Mouse (Mus musculus) limb, embryonic 10.5 days (tissue): ENCODE data around the gene Nrm. TPM values are rescaled to one million over a fixed set of nuclear protein-coding genes. Genes with fewer than 3 reads are reported as not detected.

Experiments
- DNase-seq: peaks from one replicate; pipeline ENCODE4 v3.0.0-alpha.2; 2017; ENCODE audit warnings: low spot score
- H3K27ac ChIP-seq: fragments of 300-500 bp; sonication (generic); 2 replicates; pipeline ENCODE4 v1.5.1; 2016; ENCODE audit warnings: mild to moderate bottlenecking
- H3K27me3 ChIP-seq: fragments of 300-500 bp; sonication (generic); 2 replicates; pipeline ENCODE4 v1.6.1; 2016; ENCODE audit warnings: low read depth, mild to moderate bottlenecking; ENCODE audit not compliant: poor library complexity, severe bottlenecking
- H3K36me3 ChIP-seq: fragments of 300-500 bp; sonication (generic); 2 replicates; pipeline ENCODE4 v1.6.1; 2016; ENCODE audit warnings: mild to moderate bottlenecking, moderate library complexity
- H3K4me1 ChIP-seq: fragments of 300-500 bp; sonication (generic); 2 replicates; pipeline ENCODE4 v1.6.1; 2016
- H3K4me3 ChIP-seq: fragments of 300-500 bp; sonication (generic); 2 replicates; pipeline ENCODE4 v1.5.1; 2016; ENCODE audit warnings: mild to moderate bottlenecking, moderate library complexity
- H3K9me3 ChIP-seq: fragments of 300-500 bp; sonication (generic); replicated peaks from 2 replicates; pipeline ENCODE4 v1.6.1; 2016; ENCODE audit warnings: mild to moderate bottlenecking
- WGBS: fragments of 180-500 bp; shearing (Covaris S2); methylation state at CpG from one replicate; pipeline ENCODE4 v1.1.7; 2016; 5-methylcytosine and 5-hydroxymethylcytosine counted together
- microRNA-seq: library from miRNA; unstranded; fragments of <30 nt; microRNA quantifications from one replicate; pipeline ENCODE4, GENCODE M21; 2017
- polyA plus RNA-seq: library from polyadenylated mRNA; unstranded; fragments of >200 nt; fragmentation: Nextera tagmentation; extraction: Ambion mirVana; gene quantifications from 2 replicates; pipeline ENCODE4 v1.2.1, GENCODE M21; 2016

Nrm gene
- polyA plus RNA-seq, 1 experiment from 2014 or later = 67.1 TPM

DNA sequence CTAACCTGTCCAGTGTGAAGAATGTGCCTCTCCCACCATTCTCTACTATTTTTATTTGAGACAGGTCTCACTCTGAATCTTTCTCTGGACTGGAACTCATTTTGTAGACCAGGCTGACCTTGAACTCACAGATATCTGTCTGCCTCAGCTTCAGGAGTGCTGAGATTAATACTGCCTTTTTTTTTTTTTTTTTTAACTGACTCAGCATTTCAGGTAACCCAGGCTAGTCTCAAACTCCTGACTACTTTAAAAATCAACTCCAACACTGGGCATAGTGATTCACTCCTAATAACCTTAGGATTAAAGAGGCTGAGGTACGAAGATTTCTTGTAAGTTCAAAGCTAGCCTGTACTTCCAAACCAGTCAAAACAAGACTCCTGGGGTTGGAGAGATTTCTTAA, 44.5 kb downstream of the Nrm start:
- H3K4me3 ChIP-seq = no peak overlapping the region
- peaks cover 16% of the 10 kb centered on the region for H3K4me1 ChIP-seq
- peaks cover 83% of the 10 kb centered on the region for H3K36me3 ChIP-seq
- DNase-seq = no peak
- no peaks in the 10 kb centered on the region for H3K9me3 ChIP-seq
- no peaks in the 10 kb centered on the region for H3K27me3 ChIP-seq
- H3K27ac ChIP-seq = no peak overlapping the region
- WGBS = 98% methylated on average over 1 of the region's 1 CpGs

DNA sequence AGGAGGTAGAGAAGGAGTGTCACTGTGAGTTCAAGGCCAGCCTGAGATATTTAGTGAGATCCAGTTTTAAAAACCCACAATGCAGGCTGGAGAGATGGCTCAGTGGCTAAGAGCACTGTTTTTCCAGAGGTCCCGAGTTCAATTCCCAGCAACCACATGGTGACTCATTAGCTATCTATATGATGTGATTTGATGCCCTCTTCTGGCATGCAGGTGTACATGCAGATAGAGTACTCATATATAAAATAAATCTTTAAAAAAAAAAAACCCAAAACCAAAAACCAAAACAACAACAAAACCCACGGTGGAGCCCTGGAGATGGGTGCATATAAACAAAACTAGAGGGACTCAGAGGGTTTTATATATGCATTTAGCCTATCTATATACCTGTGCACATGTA, 46.5 kb downstream of the Nrm start:
- Histone ChIP-seq H3K27me3 (no peaks in the 10 kb centered on the region), H3K9me3 (no peaks in the 10 kb centered on the region), H3K4me3 (no peak overlapping the region), H3K36me3 (peaks cover 82% of the 10 kb centered on the region), H3K4me1 (peaks cover 16% of the 10 kb centered on the region), H3K27ac (no peak overlapping the region)
- DNase-seq = no peak
- WGBS = 83% methylated on average over 2 of the region's 2 CpGs

DNA sequence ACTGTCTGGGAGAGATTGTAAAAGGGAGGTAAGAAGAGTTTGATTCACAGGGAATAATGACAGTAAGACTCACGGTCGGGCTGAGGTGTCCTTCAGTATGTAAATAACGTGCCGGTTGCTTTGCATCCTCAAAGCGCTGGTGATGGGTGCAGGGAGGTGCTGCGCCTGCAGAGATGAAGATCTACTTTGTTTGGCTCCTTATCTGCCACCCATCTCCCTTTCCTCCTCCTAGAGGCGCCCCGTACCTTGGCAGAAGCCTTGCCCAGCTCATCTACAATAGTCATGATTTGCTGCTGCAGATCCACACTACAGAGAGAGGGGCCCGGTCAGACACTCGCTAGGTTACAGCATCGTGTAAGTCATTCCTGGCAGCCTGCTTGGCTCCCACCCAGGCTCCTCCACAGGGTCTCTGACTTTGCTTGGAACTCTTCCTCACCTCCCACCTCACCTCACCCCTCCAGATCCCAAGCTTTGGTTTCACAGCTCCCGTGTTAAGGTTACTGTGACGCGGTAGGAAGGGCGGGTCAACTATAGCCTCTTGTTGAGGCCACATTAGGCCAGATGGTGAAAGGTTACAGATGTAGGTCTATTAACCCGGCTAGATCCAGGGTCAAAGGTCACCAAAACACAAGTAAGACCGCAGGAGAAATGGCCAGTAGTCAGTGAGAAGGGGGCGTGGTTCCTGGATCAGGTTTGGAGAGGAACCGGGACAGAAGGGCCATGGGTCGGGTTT, 48.2 kb downstream of the Nrm start:
- WGBS = 29% methylated on average over 20 of the region's 20 CpGs
- Histone ChIP-seq H3K9me3 (no peaks in the 10 kb centered on the region), H3K4me1 (peaks cover 16% of the 10 kb centered on the region), H3K4me3 (peak overlapping the region; percentile 81), H3K36me3 (peaks cover 82% of the 10 kb centered on the region), H3K27ac (peak overlapping the region; percentile 91), H3K27me3 (no peaks in the 10 kb centered on the region)
- DNase-seq = no peak

DNA sequence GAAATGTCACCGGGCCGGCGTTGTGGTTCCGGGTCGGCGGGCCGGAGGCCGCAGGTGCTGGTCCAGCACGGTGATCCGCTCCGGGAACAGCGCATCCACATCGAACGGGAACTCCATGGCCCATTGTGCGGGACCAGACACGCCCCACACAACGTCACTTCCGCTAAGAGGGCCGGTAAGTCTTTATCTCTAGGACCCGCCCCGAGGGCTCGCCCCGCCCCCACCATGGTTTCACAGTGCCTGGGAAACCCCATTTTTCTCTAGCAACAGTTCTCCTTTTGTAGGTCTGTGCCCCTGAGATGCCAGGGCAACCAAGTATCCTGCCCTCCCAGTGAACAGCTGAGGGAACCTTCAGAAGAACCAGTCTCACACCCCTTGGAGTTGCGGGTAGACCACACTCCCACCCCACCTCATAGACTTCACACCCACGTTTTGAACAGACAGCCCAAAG, 48.8 kb downstream of the Nrm start, which contains the start of gene Atat1:
Gene Atat1 (minus strand): TSS at position 157 of the 451 bp plus-strand sequence.
- WGBS = 5% methylated on average over 25 of the region's 25 CpGs

DNA sequence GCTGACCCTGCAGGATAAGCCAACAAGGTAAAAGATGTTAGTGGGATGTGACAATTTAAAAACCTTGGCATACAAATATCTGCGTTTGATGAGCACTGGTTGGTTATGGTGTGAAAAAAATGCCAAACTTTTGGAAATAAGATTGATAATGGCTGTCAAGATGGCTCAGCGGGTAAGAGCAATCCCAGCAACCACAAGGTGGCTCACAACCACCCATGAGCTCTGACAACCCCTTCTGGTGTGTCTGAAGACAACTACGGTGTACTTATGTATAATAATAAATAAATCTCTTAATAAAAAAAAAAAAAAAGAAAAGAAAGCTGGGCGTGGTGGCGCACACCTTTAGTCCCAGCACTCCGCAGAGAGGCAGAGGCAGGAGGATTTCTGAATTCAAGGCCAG, 53.9 kb downstream of the Nrm start:
- no peaks in the 10 kb centered on the region for H3K9me3 ChIP-seq
- H3K4me1 ChIP-seq = peaks cover 16% of the 10 kb centered on the region
- H3K27ac ChIP-seq = no peak overlapping the region
- DNase-seq = no peak
- 87% methylated on average over 6 of the region's 6 CpGs for WGBS
- no peaks in the 10 kb centered on the region for H3K27me3 ChIP-seq
- peak overlapping the region; percentile 79 for H3K4me3 ChIP-seq
- peaks cover 54% of the 10 kb centered on the region for H3K36me3 ChIP-seq

More for the DNA sequence above, 48.8 kb downstream of the Nrm start, which contains the start of gene Atat1:
- Histone ChIP-seq H3K27ac (peak within 1 kb of the TSS; percentile 91), H3K4me1 (peaks cover 16% of the 10 kb centered on the region), H3K9me3 (no peaks in the 10 kb centered on the region), H3K27me3 (no peaks in the 10 kb centered on the region), H3K4me3 (peak within 1 kb of the TSS; percentile 81), H3K36me3 (peaks cover 79% of the 10 kb centered on the region)
- peak; percentile 98 for DNase-seq

Small RNAs within 50 kb of the gene (microRNA-seq; reads per million reads assigned to microRNA genes)
- 0.88 reads per million for gene Gm28033

Other genes with a start within 250 kb of the Nrm start
- gene Gm9573, start 234.7 kb upstream of the Nrm start, polyA plus RNA-seq = not detected in 2 replicates
- gene Mucl3, start 217.6 kb upstream of the Nrm start, polyA plus RNA-seq = 0.08 and 0.24 TPM in 2 replicates
- 21.1 and 21.5 TPM in 2 replicates for gene Vars2, start 193.7 kb upstream of the Nrm start, polyA plus RNA-seq
- 67.0 and 72.4 TPM in 2 replicates for gene Gtf2h4, start 187.6 kb upstream of the Nrm start, polyA plus RNA-seq
- gene Ddr1, start 156.7 kb upstream of the Nrm start, polyA plus RNA-seq = 18.3 and 21.9 TPM in 2 replicates
- 4.5 and 5.5 TPM in 2 replicates for gene Ier3, start 39.6 kb upstream of the Nrm start, polyA plus RNA-seq
- 43.0 and 49.7 TPM in 2 replicates for gene Flot1, start 38.1 kb upstream of the Nrm start, polyA plus RNA-seq
- 1,509 and 1,575 TPM in 2 replicates for gene Tubb5, start 23.0 kb upstream of the Nrm start, polyA plus RNA-seq
- gene Mdc1, start 19.8 kb upstream of the Nrm start, polyA plus RNA-seq = 23.2 and 27.3 TPM in 2 replicates
- 21.4 and 22.1 TPM in 2 replicates for gene Ppp1r18, start 4.3 kb downstream of the Nrm start, polyA plus RNA-seq
- 58.4 and 62.4 TPM in 2 replicates for gene Dhx16, start 18.5 kb downstream of the Nrm start, polyA plus RNA-seq
- gene 2310061I04Rik, start 36.1 kb downstream of the Nrm start, polyA plus RNA-seq = 23.2 and 27.6 TPM in 2 replicates
- gene Atat1, start 48.8 kb downstream of the Nrm start, polyA plus RNA-seq = 104 and 131 TPM in 2 replicates
- gene Mrps18b, start 55.1 kb downstream of the Nrm start, polyA plus RNA-seq = 87.6 and 122 TPM in 2 replicates
- 52.9 and 63.4 TPM in 2 replicates for gene Ppp1r10, start 55.1 kb downstream of the Nrm start, polyA plus RNA-seq
- 98.3 and 109 TPM in 2 replicates for gene Abcf1, start 108.4 kb downstream of the Nrm start, polyA plus RNA-seq
- gene Gnl1, start 118.5 kb downstream of the Nrm start, polyA plus RNA-seq = 61.6 and 63.1 TPM in 2 replicates
- 44.9 and 49.4 TPM in 2 replicates for gene Prr3, start 118.9 kb downstream of the Nrm start, polyA plus RNA-seq
- 3.2 and 4.0 TPM in 2 replicates for gene H2-T24, start 159.2 kb downstream of the Nrm start, polyA plus RNA-seq
- 1.2 and 1.5 TPM in 2 replicates for gene H2-T23, start 171.5 kb downstream of the Nrm start, polyA plus RNA-seq
- 5.6 and 9.7 TPM in 2 replicates for gene H2-T22, start 181.4 kb downstream of the Nrm start, polyA plus RNA-seq
- not detected in 2 replicates for gene Gm6034, start 181.6 kb downstream of the Nrm start, polyA plus RNA-seq
- gene Gm11127, start 197.1 kb downstream of the Nrm start, polyA plus RNA-seq = not detected in 2 replicates